Mouse (Mus musculus): ENCODE measurements around the gene Cxcr5. TPM values are rescaled to one million over a fixed set of nuclear protein-coding genes. Genes with fewer than 3 reads are reported as not detected.

Gene Cxcr5
- polyA plus RNA-seq, 1 experiment from 2014 or later, result not detected

- peaks cover 30% of the 10 kb centered on the region for H3K4me1 ChIP-seq (replicated peaks)
- peak overlapping the region; percentile 47 for H3K4me2 ChIP-seq
- no peaks in the 10 kb centered on the region for H3K9me3 ChIP-seq
- H3K9ac ChIP-seq, result peak overlapping the region; percentile 59
- peak overlapping the region; percentile 11 for H3K4me3 ChIP-seq
- 6% methylated on average over 18 of the region's 18 CpGs for WGBS
- ATAC-seq (ENCODE audit: low read depth), result peak; percentile 54
- no peaks in the 10 kb centered on the region for H3K36me3 ChIP-seq
- no peaks in the 10 kb centered on the region for H3K27me3 ChIP-seq
- H3K27ac ChIP-seq (replicated peaks), result peak overlapping the region; percentile 77
Measured at GRCm38 (mm10) chr9:44598899-44599495, 37.3 kb upstream of the Cxcr5 start.

- ATAC-seq (ENCODE audit: low read depth), result no peak
- peaks cover 19% of the 10 kb centered on the region for H3K4me1 ChIP-seq (replicated peaks)
- WGBS, result 84% methylated on average over 2 of the region's 2 CpGs
- H3K9ac ChIP-seq, result no peak overlapping the region
- no peaks in the 10 kb centered on the region for H3K36me3 ChIP-seq
- no peaks in the 10 kb centered on the region for H3K27me3 ChIP-seq
- no peaks in the 10 kb centered on the region for H3K9me3 ChIP-seq
- no peak overlapping the region for H3K4me3 ChIP-seq
- no peak overlapping the region for H3K27ac ChIP-seq (replicated peaks)
- H3K4me2 ChIP-seq, result no peak overlapping the region
Measured at GRCm38 (mm10) chr9:44597742-44598141, 36.1 kb upstream of the Cxcr5 start.

GRCm38 (mm10) chr9:44595537-44595930 is 33.9 kb upstream of the Cxcr5 start:
- H3K9me3 ChIP-seq, result no peaks in the 10 kb centered on the region
- H3K4me3 ChIP-seq, result no peak overlapping the region
- H3K27ac ChIP-seq (replicated peaks), result no peak overlapping the region
- H3K4me2 ChIP-seq, result no peak overlapping the region
- WGBS, result 85% methylated on average over 1 of the region's 1 CpGs
- H3K4me1 ChIP-seq (replicated peaks), result peaks cover 17% of the 10 kb centered on the region
- no peak overlapping the region for H3K9ac ChIP-seq
- no peaks in the 10 kb centered on the region for H3K27me3 ChIP-seq
- H3K36me3 ChIP-seq, result no peaks in the 10 kb centered on the region
- no peak for ATAC-seq (ENCODE audit: low read depth)

- Histone ChIP-seq H3K27me3 (no peaks in the 10 kb centered on the region), H3K9ac (no peak overlapping the region), H3K4me3 (no peak overlapping the region), H3K4me2 (no peak overlapping the region), H3K9me3 (no peaks in the 10 kb centered on the region), H3K36me3 (no peaks in the 10 kb centered on the region), H3K27ac (replicated peaks) (no peak overlapping the region), H3K4me1 (replicated peaks) (peaks cover 16% of the 10 kb centered on the region)
- 80% methylated on average over 9 of the region's 9 CpGs for WGBS
- no peak for ATAC-seq (ENCODE audit: low read depth)
Measured at GRCm38 (mm10) chr9:44594901-44595536, 33.3 kb upstream of the Cxcr5 start.

- Histone ChIP-seq H3K4me3 (no peak overlapping the region), H3K36me3 (no peaks in the 10 kb centered on the region), H3K9me3 (no peaks in the 10 kb centered on the region), H3K9ac (no peak overlapping the region), H3K4me2 (no peak overlapping the region), H3K27ac (replicated peaks) (no peak overlapping the region), H3K27me3 (no peaks in the 10 kb centered on the region), H3K4me1 (replicated peaks) (peaks cover 7% of the 10 kb centered on the region)
- 69% methylated on average over 4 of the region's 4 CpGs for WGBS
- no peak for ATAC-seq (ENCODE audit: low read depth)
Measured at GRCm38 (mm10) chr9:44593886-44594285, 32.2 kb upstream of the Cxcr5 start.

- Histone ChIP-seq H3K4me2 (no peak overlapping the region), H3K27me3 (no peaks in the 10 kb centered on the region), H3K36me3 (no peaks in the 10 kb centered on the region), H3K27ac (replicated peaks) (no peak overlapping the region), H3K4me1 (replicated peaks) (no peaks in the 10 kb centered on the region), H3K9me3 (no peaks in the 10 kb centered on the region), H3K9ac (no peak overlapping the region), H3K4me3 (no peak overlapping the region)
- ATAC-seq (ENCODE audit: low read depth), result no peak
- 83% methylated on average over 4 of the region's 4 CpGs for WGBS
Measured at GRCm38 (mm10) chr9:44593221-44593620, 31.5 kb upstream of the Cxcr5 start.

- H3K4me3 ChIP-seq, result no peak overlapping the region
- no peak overlapping the region for H3K9ac ChIP-seq
Measured at GRCm38 (mm10) chr9:44591595-44592188, 30.0 kb upstream of the Cxcr5 start.

GRCm38 (mm10) chr9:44590969-44591368 is 29.3 kb upstream of the Cxcr5 start:
- WGBS, result 23% methylated on average over 2 of the region's 2 CpGs

More at GRCm38 (mm10) chr9:44591595-44592188, 30.0 kb upstream of the Cxcr5 start:
- Histone ChIP-seq H3K36me3 (no peaks in the 10 kb centered on the region), H3K9me3 (no peaks in the 10 kb centered on the region), H3K4me1 (replicated peaks) (peaks cover 3% of the 10 kb centered on the region; the same call in 1 of the 2 replicates), H3K4me2 (no peak overlapping the region), H3K27ac (replicated peaks) (no peak overlapping the region), H3K27me3 (no peaks in the 10 kb centered on the region)
- WGBS, result 86% methylated on average over 7 of the region's 7 CpGs
- no peak for ATAC-seq (ENCODE audit: low read depth)

GRCm38 (mm10) chr9:44589095-44589494 is 27.4 kb upstream of the Cxcr5 start:
- Histone ChIP-seq H3K9me3 (no peaks in the 10 kb centered on the region), H3K36me3 (no peaks in the 10 kb centered on the region), H3K4me2 (no peak overlapping the region), H3K27me3 (no peaks in the 10 kb centered on the region), H3K4me1 (replicated peaks) (peaks cover 6% of the 10 kb centered on the region; the same call in 1 of the 2 replicates), H3K27ac (replicated peaks) (no peak overlapping the region), H3K4me3 (no peak overlapping the region), H3K9ac (no peak overlapping the region)
- no peak for ATAC-seq (ENCODE audit: low read depth)

More at GRCm38 (mm10) chr9:44590969-44591368, 29.3 kb upstream of the Cxcr5 start:
- Histone ChIP-seq H3K9me3 (no peaks in the 10 kb centered on the region), H3K36me3 (no peaks in the 10 kb centered on the region), H3K4me1 (replicated peaks) (peaks cover 6% of the 10 kb centered on the region; the same call in 1 of the 2 replicates), H3K4me3 (no peak overlapping the region), H3K27me3 (no peaks in the 10 kb centered on the region), H3K9ac (no peak overlapping the region), H3K4me2 (no peak overlapping the region), H3K27ac (replicated peaks) (no peak overlapping the region)
- ATAC-seq (ENCODE audit: low read depth), result no peak

GRCm38 (mm10) chr9:44588605-44589004 is 26.9 kb upstream of the Cxcr5 start:
- H3K9ac ChIP-seq, result no peak overlapping the region
- no peak for ATAC-seq (ENCODE audit: low read depth)

GRCm38 (mm10) chr9:44587262-44588160 is 25.8 kb upstream of the Cxcr5 start:
- no peaks in the 10 kb centered on the region for H3K27me3 ChIP-seq
- H3K9me3 ChIP-seq, result no peaks in the 10 kb centered on the region
- ATAC-seq (ENCODE audit: low read depth), result no peak
- WGBS, result 89% methylated on average over 9 of the region's 9 CpGs
- H3K4me2 ChIP-seq, result no peak overlapping the region
- no peak overlapping the region for H3K27ac ChIP-seq (replicated peaks)
- H3K36me3 ChIP-seq, result no peaks in the 10 kb centered on the region
- H3K4me1 ChIP-seq (replicated peaks), result peaks cover 6% of the 10 kb centered on the region; the same call in 1 of the 2 replicates
- H3K9ac ChIP-seq, result no peak overlapping the region
- no peak overlapping the region for H3K4me3 ChIP-seq

More at GRCm38 (mm10) chr9:44588605-44589004, 26.9 kb upstream of the Cxcr5 start:
- H3K4me3 ChIP-seq, result no peak overlapping the region
- H3K4me2 ChIP-seq, result no peak overlapping the region
- no peaks in the 10 kb centered on the region for H3K36me3 ChIP-seq
- H3K27me3 ChIP-seq, result no peaks in the 10 kb centered on the region
- no peaks in the 10 kb centered on the region for H3K9me3 ChIP-seq
- H3K4me1 ChIP-seq (replicated peaks), result peaks cover 6% of the 10 kb centered on the region; the same call in 1 of the 2 replicates
- 75% methylated on average over 9 of the region's 9 CpGs for WGBS
- no peak overlapping the region for H3K27ac ChIP-seq (replicated peaks)
